Mouse (Mus musculus): ENCODE measurements around the gene Vmn1r101.
"Not testable (repeated sequence)": the region's sequence is repeated elsewhere in the genome, so short reads cannot be mapped to it uniquely, and the experiment has no call there.

DNA sequence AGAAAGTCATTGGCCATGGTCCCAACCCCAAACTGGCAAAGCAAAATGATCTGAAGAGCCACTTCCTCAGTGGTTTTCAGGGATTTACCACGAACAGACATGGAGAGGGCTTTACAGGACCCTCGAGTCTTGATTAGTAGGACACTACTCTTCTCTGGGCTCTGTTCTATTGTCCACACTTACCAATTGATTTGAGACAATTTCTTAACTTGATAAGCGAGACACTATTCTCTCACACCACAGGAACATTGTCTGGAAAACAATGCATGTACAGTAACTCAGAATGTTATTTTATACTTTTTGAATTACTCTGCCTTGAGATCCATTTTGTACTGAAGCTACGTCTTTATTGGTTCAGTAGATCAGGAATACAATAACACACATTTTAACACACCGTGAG is 32.4 kb upstream of the Vmn1r101 start, which contains the start of gene Gm10670:
- TF ChIP-seq POLR2A (IDR thresholded peaks at IDR 0.05; ENCODE audit: low read depth, low read length); CTCF (IDR thresholded peaks at IDR 0.05; ENCODE audit: extremely low read depth, insufficient read length, insufficient replicate concordance, low read depth, low read length): not testable (repeated sequence)

Data from small intestine, adult 2 months (tissue).